Mouse (Mus musculus): ENCODE measurements around the gene Ppp3ca. TPM values are rescaled to one million over a fixed set of nuclear protein-coding genes. Genes with fewer than 3 reads are reported as not detected.

The Ppp3ca gene
- total and polyA plus RNA-seq, 3 experiments = 63.4 to 143 (median 130) TPM

- TF ChIP-seq NRF1 (IDR thresholded peaks at IDR 0.05; ENCODE audit: low read depth, low read length) (peak; percentile 14; the same call in 1 of the 2 replicates), TBP (conservative IDR thresholded peaks at IDR 0.05; ENCODE audit: low read depth, low read length) (0 out of 2 replicates have a peak, but pooled peaks have one; percentile 35), IRF4 (IDR thresholded peaks at IDR 0.05; ENCODE audit: low read depth, low read length) (no peak), PAX5 (IDR thresholded peaks at IDR 0.05; ENCODE audit: low read length) (no peak), RCOR1 (conservative IDR thresholded peaks at IDR 0.05; ENCODE audit: low read depth, low read length) (no peak), KAT2A (IDR thresholded peaks at IDR 0.05; ENCODE audit: insufficient replicate concordance, low read length) (no peak), USF1 (IDR thresholded peaks at IDR 0.05; ENCODE audit: low read depth, low read length) (no peak)
Observed at GRCm38 (mm10) chr3:136671161-136671939, 1.4 kb downstream of the Ppp3ca start (continued).

DNA sequence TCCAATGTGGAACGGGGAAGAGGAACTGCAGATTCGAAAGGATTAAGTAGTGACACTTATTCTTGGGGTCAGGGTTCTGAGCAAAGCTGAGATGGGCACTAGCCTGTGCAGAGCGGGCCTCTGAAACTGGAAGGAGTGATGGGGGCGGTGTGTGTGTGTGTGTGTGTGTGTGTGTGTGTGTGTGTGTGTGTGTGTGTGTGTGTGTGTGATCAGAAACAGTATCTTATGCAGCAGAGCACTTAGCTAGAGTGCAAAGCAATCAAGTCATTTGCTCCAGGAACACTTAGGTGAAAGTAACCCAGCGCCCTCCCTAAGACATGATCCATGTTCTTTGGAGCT lies 2.0 kb downstream of the Ppp3ca start:
- Histone ChIP-seq H3K79me2 (replicated peaks; ENCODE audit: control insufficient read depth, extremely low read depth, insufficient read depth, poor library complexity, severe bottlenecking) (peaks cover 50% of the 10 kb centered on the region), H3K4me2 (ENCODE audit: insufficient read depth, low read depth, poor library complexity, severe bottlenecking) (peak overlapping the region; percentile 94), H3K27ac (ENCODE audit: insufficient read depth, low read depth) (peak overlapping the region; percentile 85), H3K36me3 (replicated peaks in 1 of 2; ENCODE audit: control insufficient read depth in 1 of 2, insufficient read depth in 1 of 2, low read length in 1 of 2) (no peaks in the 10 kb centered on the region), H3K4me1 (ENCODE audit: control insufficient read depth in 1 of 2, insufficient read depth in 2 of 2) (peaks cover 5 to 53% of the 10 kb centered on the region in 2 experiments), H3K27me3 (replicated peaks) (no peaks in the 10 kb centered on the region), H3K9ac (ENCODE audit: insufficient read depth, low read depth) (peak overlapping the region; percentile 86), H3K4me3 (replicated peaks in 1 of 3; ENCODE audit: low read depth in 2 of 3, low read length in 2 of 3, poor library complexity in 1 of 3) (peak overlapping the region; percentile 78 to 96 (median 90)), H3K9me3 (replicated peaks; ENCODE audit: low read length) (no peaks in the 10 kb centered on the region)
- in situ Hi-C loops (cut with MboI; ENCODE audit: low pct_ligation_motif_present, low pct_unique_long_range_greater_than_20kb, low sequenced_read_pairs) (loop anchor here (5.0 kb wide), 2 partner anchors 40 to 70 kb away; no protein-coding TSS in a partner anchor), dilution Hi-C loops (cut with MboI; ENCODE audit: extremely low pct_ligation_motif_present, extremely low pct_unique_long_range_greater_than_20kb, low sequenced_read_pairs) (no loop called here)
- TF ChIP-seq MAX (IDR thresholded peaks at IDR 0.05; ENCODE audit: low read length) (peak; percentile 68), BHLHE40 (IDR thresholded peaks at IDR 0.05; ENCODE audit: low read depth, low read length) (peak; percentile 47), ETS1 (conservative IDR thresholded peaks at IDR 0.05; ENCODE audit: low read depth, low read length) (peak; percentile 44; the same call in 1 of the 2 replicates), UBTF (IDR thresholded peaks at IDR 0.05; ENCODE audit: low read depth, low read length) (no peak), E2F4 (IDR thresholded peaks at IDR 0.05; ENCODE audit: insufficient replicate concordance, low read depth, low read length) (no peak), CHD2 (IDR thresholded peaks at IDR 0.05; ENCODE audit: low read length) (peak; percentile 64; the same call in 1 of the 2 replicates), SMC3 (IDR thresholded peaks at IDR 0.05; ENCODE audit: low read depth, low read length) (peak; percentile 24; the same call in 1 of the 2 replicates), ZNF384 (IDR thresholded peaks at IDR 0.05; ENCODE audit: low read depth, low read length) (no peak), MEF2A (IDR thresholded peaks at IDR 0.05; ENCODE audit: borderline replicate concordance, low read depth, low read length) (peak; percentile 69; the same call in 1 of the 2 replicates), ZC3H11A (IDR thresholded peaks at IDR 0.05; ENCODE audit: low read depth, low read length) (no peak), EP300 (IDR thresholded peaks at IDR 0.05; ENCODE audit: low read length) (peak; percentile 55), RAD21 (IDR thresholded peaks at IDR 0.05; ENCODE audit: low read depth, low read length) (no peak; the same call in 1 of the 2 replicates), IRF4 (IDR thresholded peaks at IDR 0.05; ENCODE audit: low read depth, low read length) (peak; percentile 86), CHD1 (IDR thresholded peaks at IDR 0.05; ENCODE audit: low read depth, low read length) (peak; percentile 52; the same call in 1 of the 2 replicates), HCFC1 (IDR thresholded peaks at IDR 0.05; ENCODE audit: low read depth, low read length) (peak; percentile 46), ELF1 (IDR thresholded peaks at IDR 0.05; ENCODE audit: low read depth, low read length) (peak; percentile 39), MYC (IDR thresholded peaks at IDR 0.05; ENCODE audit: low read depth, low read length) (no peak), KAT2A (IDR thresholded peaks at IDR 0.05; ENCODE audit: insufficient replicate concordance, low read length) (no peak), ZMIZ1 (IDR thresholded peaks at IDR 0.05; ENCODE audit: low read depth, low read length) (no peak), USF2 (conservative IDR thresholded peaks at IDR 0.05; ENCODE audit: low read depth, low read length) (no peak), MAFK (IDR thresholded peaks at IDR 0.05; ENCODE audit: insufficient replicate concordance, low read length) (no peak), GABPA (IDR thresholded peaks at IDR 0.05; ENCODE audit: insufficient replicate concordance, low read depth, low read length) (no peak), RCOR1 (conservative IDR thresholded peaks at IDR 0.05; ENCODE audit: low read depth, low read length) (peak; percentile 75; the same call in 1 of the 2 replicates), MAZ (IDR thresholded peaks at IDR 0.05; ENCODE audit: low read depth, low read length) (peak; percentile 92), JUN (IDR thresholded peaks at IDR 0.05; ENCODE audit: insufficient read depth, low read depth, low read length) (no peak)
- peak; percentile 59 for DNase-seq (ENCODE audit: extremely low read depth)

Data from CH12.LX (cell line).